Mouse (Mus musculus): ENCODE results near the gene Cdkal1. TPM values are rescaled to one million over a fixed set of nuclear protein-coding genes. Genes with fewer than 3 reads are reported as not detected.

The Cdkal1 gene
- total and polyA plus RNA-seq, 2 experiments from 2014 or later = 17.4 to 17.6 TPM

- WGBS = 96% methylated on average over 3 of the region's 3 CpGs
- no peak overlapping the region for H3K4me3 ChIP-seq (ENCODE audit: low read depth, low read length)
- no peak overlapping the region for H3K4me2 ChIP-seq (ENCODE audit: low read depth, low read length, poor library complexity, severe bottlenecking)
- H3K27ac ChIP-seq (ENCODE audit: low read depth, low read length) = no peak overlapping the region
- no peak for TF ChIP-seq CTCF (IDR thresholded peaks at IDR 0.05)
- no peak overlapping the region for H3K9ac ChIP-seq (replicated peaks; ENCODE audit: low read length, poor library complexity, severe bottlenecking)
- ATAC-seq (ENCODE audit: low FRiP score) = no peak
- H3K4me1 ChIP-seq (ENCODE audit: insufficient read depth, low read length) = no peaks in the 10 kb centered on the region
- H3K9me3 ChIP-seq (ENCODE audit: low read length) = no peaks in the 10 kb centered on the region
- no peak for DNase-seq (ENCODE audit: low spot score)
- no peaks in the 10 kb centered on the region for H3K27me3 ChIP-seq (ENCODE audit: insufficient read depth, low read length)
- H3K36me3 ChIP-seq (ENCODE audit: insufficient read depth, low read length) = no peaks in the 10 kb centered on the region
Measured at GRCm38 (mm10) chr13:29807930-29808329, 47.5 kb downstream of the Cdkal1 start.

- Histone ChIP-seq H3K9me3 (ENCODE audit: low read length) (no peaks in the 10 kb centered on the region), H3K9ac (replicated peaks; ENCODE audit: low read length, poor library complexity, severe bottlenecking) (no peak overlapping the region), H3K4me3 (ENCODE audit: low read depth, low read length) (no peak overlapping the region), H3K36me3 (ENCODE audit: insufficient read depth, low read length) (no peaks in the 10 kb centered on the region), H3K27me3 (ENCODE audit: insufficient read depth, low read length) (no peaks in the 10 kb centered on the region), H3K4me1 (ENCODE audit: insufficient read depth, low read length) (no peaks in the 10 kb centered on the region), H3K27ac (ENCODE audit: low read depth, low read length) (no peak overlapping the region), H3K4me2 (ENCODE audit: low read depth, low read length, poor library complexity, severe bottlenecking) (no peak overlapping the region)
- 61% methylated on average over 4 of the region's 4 CpGs for whole genome bisulfite sequencing
- TF ChIP-seq CTCF (IDR thresholded peaks at IDR 0.05) = no peak
- no peak for ATAC-seq (ENCODE audit: low FRiP score)
- no peak for DNase-seq (ENCODE audit: low spot score)
Measured at GRCm38 (mm10) chr13:29806871-29807270, 48.6 kb downstream of the Cdkal1 start.

GRCm38 (mm10) chr13:29805296-29805695 lies 50.2 kb downstream of the Cdkal1 start:
- WGBS = 95% methylated on average over 1 of the region's 1 CpGs
- no peak overlapping the region for H3K9ac ChIP-seq (replicated peaks; ENCODE audit: low read length, poor library complexity, severe bottlenecking)
- no peaks in the 10 kb centered on the region for H3K4me1 ChIP-seq (ENCODE audit: insufficient read depth, low read length)
- H3K4me3 ChIP-seq (ENCODE audit: low read depth, low read length) = no peak overlapping the region
- no peak for TF ChIP-seq CTCF (IDR thresholded peaks at IDR 0.05)
- DNase-seq (ENCODE audit: low spot score) (no peak), ATAC-seq (ENCODE audit: low FRiP score) (no peak)
- no peaks in the 10 kb centered on the region for H3K9me3 ChIP-seq (ENCODE audit: low read length)
- no peak overlapping the region for H3K27ac ChIP-seq (ENCODE audit: low read depth, low read length)
- no peaks in the 10 kb centered on the region for H3K27me3 ChIP-seq (ENCODE audit: insufficient read depth, low read length)
- no peaks in the 10 kb centered on the region for H3K36me3 ChIP-seq (ENCODE audit: insufficient read depth, low read length)
- H3K4me2 ChIP-seq (ENCODE audit: low read depth, low read length, poor library complexity, severe bottlenecking) = no peak overlapping the region

- Histone ChIP-seq H3K4me3 (ENCODE audit: low read depth, low read length) (no peak overlapping the region), H3K9ac (replicated peaks; ENCODE audit: low read length, poor library complexity, severe bottlenecking) (no peak overlapping the region), H3K27me3 (ENCODE audit: insufficient read depth, low read length) (no peaks in the 10 kb centered on the region), H3K27ac (ENCODE audit: low read depth, low read length) (no peak overlapping the region), H3K9me3 (ENCODE audit: low read length) (no peaks in the 10 kb centered on the region), H3K36me3 (ENCODE audit: insufficient read depth, low read length) (no peaks in the 10 kb centered on the region), H3K4me1 (ENCODE audit: insufficient read depth, low read length) (no peaks in the 10 kb centered on the region), H3K4me2 (ENCODE audit: low read depth, low read length, poor library complexity, severe bottlenecking) (no peak overlapping the region)
- 65% methylated on average over 6 of the region's 6 CpGs for WGBS
- no peak for ATAC-seq (ENCODE audit: low FRiP score)
- DNase-seq (ENCODE audit: low spot score) = no peak
- TF ChIP-seq CTCF (IDR thresholded peaks at IDR 0.05) = no peak
Measured at GRCm38 (mm10) chr13:29804034-29804433, 51.4 kb downstream of the Cdkal1 start.

GRCm38 (mm10) chr13:29802699-29803098 lies 52.8 kb downstream of the Cdkal1 start:
- H3K27ac ChIP-seq (ENCODE audit: low read depth, low read length) = no peak overlapping the region
- ATAC-seq (ENCODE audit: low FRiP score) (no peak), DNase-seq (ENCODE audit: low spot score) (no peak)
- no peak for TF ChIP-seq CTCF (IDR thresholded peaks at IDR 0.05)
- H3K4me3 ChIP-seq (ENCODE audit: low read depth, low read length) = no peak overlapping the region
- H3K4me1 ChIP-seq (ENCODE audit: insufficient read depth, low read length) = no peaks in the 10 kb centered on the region
- H3K9me3 ChIP-seq (ENCODE audit: low read length) = no peaks in the 10 kb centered on the region
- H3K27me3 ChIP-seq (ENCODE audit: insufficient read depth, low read length) = no peaks in the 10 kb centered on the region
- H3K36me3 ChIP-seq (ENCODE audit: insufficient read depth, low read length) = no peaks in the 10 kb centered on the region
- H3K9ac ChIP-seq (replicated peaks; ENCODE audit: low read length, poor library complexity, severe bottlenecking) = no peak overlapping the region
- H3K4me2 ChIP-seq (ENCODE audit: low read depth, low read length, poor library complexity, severe bottlenecking) = no peak overlapping the region

GRCm38 (mm10) chr13:29800078-29800477 lies 55.4 kb downstream of the Cdkal1 start:
- 64% methylated on average over 6 of the region's 6 CpGs for WGBS
- Histone ChIP-seq H3K4me3 (ENCODE audit: low read depth, low read length) (no peak overlapping the region), H3K27me3 (ENCODE audit: insufficient read depth, low read length) (no peaks in the 10 kb centered on the region), H3K36me3 (ENCODE audit: insufficient read depth, low read length) (no peaks in the 10 kb centered on the region), H3K9me3 (ENCODE audit: low read length) (no peaks in the 10 kb centered on the region), H3K4me1 (ENCODE audit: insufficient read depth, low read length) (no peaks in the 10 kb centered on the region), H3K27ac (ENCODE audit: low read depth, low read length) (no peak overlapping the region), H3K4me2 (ENCODE audit: low read depth, low read length, poor library complexity, severe bottlenecking) (no peak overlapping the region), H3K9ac (replicated peaks; ENCODE audit: low read length, poor library complexity, severe bottlenecking) (no peak overlapping the region)
- no peak for TF ChIP-seq CTCF (IDR thresholded peaks at IDR 0.05)
- no peak for ATAC-seq (ENCODE audit: low FRiP score)
- DNase-seq (ENCODE audit: low spot score) = no peak
